Comparison of ENCODE assay signal across 13 mouse cellular contexts in genomic region chr6:53695216-53695615, GRCm38 (mm10).
DNase-seq lines count a peak whose midpoint lies in the region; ATAC-seq lines count a peak whose summit lies in the region.
"Had no signal": no experiment of that assay in that cellular context is flagged by ENCODE, and none has a peak within 500 bp of the region (broad histone marks: within the 10 kb centered on the region; RNA-seq: fewer than 3 reads in every experiment).

No protein-coding gene starts in this region.

- H3K4me1 ChIP-seq in forebrain, embryonic 16.5 days (replicated peaks; ENCODE audit: control insufficient read depth, insufficient read depth, low read length), result peaks cover 28% of the 10 kb centered on the region
- H3K4me1 ChIP-seq in forebrain, embryonic 11.5 days (replicated peaks; ENCODE audit: control insufficient read depth, insufficient read depth, low read length), result peaks cover 11% of the 10 kb centered on the region; the same call in 1 of the 2 replicates
- H3K4me1 ChIP-seq: intestine, embryonic 15.5 days; liver, embryonic 15.5 days had no signal

- WGBS in forebrain, embryonic 16.5 days, result 44% methylated on average over 9 of the region's 9 CpGs
- 82% methylated on average over 9 of the region's 9 CpGs for WGBS in forebrain, embryonic 11.5 days

- no peak for DNase-seq in forebrain, embryonic 11.5 days (ENCODE audit: low spot score)
- DNase-seq in right cerebral cortex, postnatal 10 days (ENCODE audit: low spot score in 2 of 2), result peak; percentile 40 to 59
- no peak for DNase-seq in right cerebral cortex, adult 18-20 months
- DNase-seq in gastrocnemius, postnatal 10 days, result peak; percentile 28
- DNase-seq in lung, postnatal 36 days, result no peak
- DNase-seq in T-cell, adult 2 months (ENCODE audit: low spot score), result no peak
- no peak for DNase-seq in kidney, adult 9 months
- DNase-seq: adrenal gland, postnatal 14 days; kidney, postnatal 25 days had no signal

- H3K4me3 ChIP-seq in forebrain, embryonic 16.5 days (replicated peaks; ENCODE audit: low read length), result no peak overlapping the region
- no peak overlapping the region for H3K4me3 ChIP-seq in forebrain, embryonic 11.5 days (ENCODE audit: low read depth, low read length)
- H3K4me3 ChIP-seq: intestine, embryonic 15.5 days; liver, embryonic 15.5 days; myocyte had no signal

- no peak for ATAC-seq in forebrain, embryonic 16.5 days
- no peak for ATAC-seq in forebrain, embryonic 11.5 days (replicated peaks; ENCODE audit: low FRiP score)
- ATAC-seq: intestine, embryonic 15.5 days had no signal

- H3K4me2 ChIP-seq in forebrain, embryonic 16.5 days (ENCODE audit: low read length), result no peak overlapping the region
- no peak overlapping the region for H3K4me2 ChIP-seq in forebrain, embryonic 11.5 days (ENCODE audit: low read depth, low read length, severe bottlenecking)
- H3K4me2 ChIP-seq: intestine, embryonic 15.5 days; liver, embryonic 15.5 days had no signal

- no peak overlapping the region for H3K9ac ChIP-seq in forebrain, embryonic 16.5 days (replicated peaks; ENCODE audit: low read depth, low read length)
- H3K9ac ChIP-seq in forebrain, embryonic 11.5 days (ENCODE audit: low read length), result no peak overlapping the region
- H3K9ac ChIP-seq: intestine, embryonic 15.5 days; liver, embryonic 15.5 days had no signal

- H3K9me3 ChIP-seq in forebrain, embryonic 16.5 days (ENCODE audit: control insufficient read depth, low read length), result no peaks in the 10 kb centered on the region
- H3K9me3 ChIP-seq in forebrain, embryonic 11.5 days (ENCODE audit: control insufficient read depth, low read length), result no peaks in the 10 kb centered on the region
- H3K9me3 ChIP-seq: intestine, embryonic 15.5 days; liver, embryonic 15.5 days had no signal

- H3K27me3 ChIP-seq in forebrain, embryonic 16.5 days (replicated peaks; ENCODE audit: control insufficient read depth, insufficient read depth, low read length), result no peaks in the 10 kb centered on the region
- H3K27me3 ChIP-seq in forebrain, embryonic 11.5 days (ENCODE audit: control insufficient read depth, insufficient read depth, low read length), result no peaks in the 10 kb centered on the region
- H3K27me3 ChIP-seq: intestine, embryonic 15.5 days had no signal

- H3K36me3 ChIP-seq in forebrain, embryonic 16.5 days (ENCODE audit: control insufficient read depth, insufficient read depth), result no peaks in the 10 kb centered on the region
- no peaks in the 10 kb centered on the region for H3K36me3 ChIP-seq in forebrain, embryonic 11.5 days (ENCODE audit: control insufficient read depth, insufficient read depth, low read length)
- H3K36me3 ChIP-seq: intestine, embryonic 15.5 days; liver, embryonic 15.5 days had no signal

- peak overlapping the region; percentile 54 for H3K27ac ChIP-seq in forebrain, embryonic 16.5 days (ENCODE audit: low read length)
- no peak overlapping the region for H3K27ac ChIP-seq in forebrain, embryonic 11.5 days (ENCODE audit: low read depth, low read length)
- H3K27ac ChIP-seq: intestine, embryonic 15.5 days; liver, embryonic 15.5 days had no signal

Comparison
In these comparisons a context has a peak if more than half of its experiments do, and no peak if none do; other contexts are left out.
1. DNase-seq: peak in right cerebral cortex, postnatal 10 days (2 of 2) and gastrocnemius, postnatal 10 days (single experiment); none in forebrain, embryonic 11.5 days (single experiment), right cerebral cortex, adult 18-20 months (single experiment), lung, postnatal 36 days (single experiment), T-cell, adult 2 months (single experiment) and kidney, adult 9 months (single experiment).